In the genomic region with DNA sequence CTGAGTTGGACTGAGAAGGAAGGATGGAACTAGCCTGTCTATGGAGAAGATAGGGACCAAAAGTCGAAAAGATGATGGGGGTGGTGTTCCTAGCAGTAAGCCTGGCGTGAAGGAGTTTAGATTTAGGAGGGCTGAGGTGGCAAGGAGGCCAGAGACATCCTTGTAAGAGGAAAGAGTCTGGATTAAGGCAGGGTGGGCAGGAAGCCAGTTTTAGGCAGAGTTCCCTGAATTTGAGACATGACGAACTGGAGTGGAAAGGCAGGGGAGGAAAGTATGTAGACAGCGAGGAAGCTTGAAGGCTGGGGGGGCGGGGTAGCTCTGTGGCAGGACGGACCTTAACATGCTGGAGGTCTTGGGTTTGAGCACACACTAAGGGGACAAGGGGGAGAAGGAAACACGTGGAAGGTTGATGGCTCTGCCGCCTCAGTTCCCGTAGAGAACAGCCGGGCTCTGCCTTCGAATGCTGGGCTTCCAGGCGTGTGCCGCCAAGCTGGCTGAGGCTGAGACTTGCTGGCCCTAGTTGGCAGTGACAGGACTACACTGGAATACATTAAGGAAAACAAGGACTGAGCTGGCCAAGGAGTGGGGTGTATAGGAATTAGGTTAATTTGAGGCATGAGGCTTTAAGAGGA, we compare ENCODE assay signal across 7 mouse cellular contexts. TPM values are rescaled to one million over a fixed set of nuclear protein-coding genes. Genes with fewer than 3 reads are reported as not detected.
DNase-seq lines count a peak whose midpoint lies in the region; ATAC-seq lines count a peak whose summit lies in the region.

No protein-coding gene starts in this region.

- H3K9ac ChIP-seq in lung, embryonic 15.5 days: peak overlapping the region; percentile 69; the same call in 1 of the 2 replicates
- H3K9ac ChIP-seq in hindbrain, embryonic 16.5 days (ENCODE audit: low read depth, low read length): no peak overlapping the region
- peak overlapping the region; percentile 73 for H3K9ac ChIP-seq in neural tube, embryonic 12.5 days

- no peak for ATAC-seq in lung, embryonic 15.5 days (ENCODE audit: borderline replicate concordance, extremely low read depth, low FRiP score, low TSS enrichment)
- no peak for ATAC-seq in hindbrain, embryonic 16.5 days
- no peak for ATAC-seq in neural tube, embryonic 12.5 days (ENCODE audit: low FRiP score, low read depth)

- no peak overlapping the region for H3K27ac ChIP-seq in lung, embryonic 15.5 days
- H3K27ac ChIP-seq in hindbrain, embryonic 16.5 days (ENCODE audit: low read depth, low read length): no peak overlapping the region
- H3K27ac ChIP-seq in neural tube, embryonic 12.5 days: no peak overlapping the region

- DNase-seq in lung, postnatal 25 days (ENCODE audit: low spot score): no peak
- DNase-seq in fibroblast of lung, adult 2 months (ENCODE audit: low read depth): peak; percentile 68
- DNase-seq in MN1 (ENCODE audit: low spot score): no peak
- DNase-seq in thymus, postnatal 10 days (ENCODE audit: low spot score in 2 of 2): no peak

- H3K27me3 ChIP-seq in lung, embryonic 15.5 days: no peaks in the 10 kb centered on the region
- H3K27me3 ChIP-seq in hindbrain, embryonic 16.5 days (replicated peaks; ENCODE audit: control insufficient read depth, insufficient read depth, low read length): no peaks in the 10 kb centered on the region
- H3K27me3 ChIP-seq in neural tube, embryonic 12.5 days (replicated peaks): no peaks in the 10 kb centered on the region

- H3K9me3 ChIP-seq in lung, embryonic 15.5 days: no peaks in the 10 kb centered on the region
- H3K9me3 ChIP-seq in hindbrain, embryonic 16.5 days (ENCODE audit: control insufficient read depth, low read length): no peaks in the 10 kb centered on the region
- no peaks in the 10 kb centered on the region for H3K9me3 ChIP-seq in neural tube, embryonic 12.5 days

- peaks cover 59% of the 10 kb centered on the region for H3K4me1 ChIP-seq in lung, embryonic 15.5 days
- H3K4me1 ChIP-seq in hindbrain, embryonic 16.5 days (ENCODE audit: control insufficient read depth, insufficient read depth, low read depth, low read length): peaks cover 25% of the 10 kb centered on the region
- H3K4me1 ChIP-seq in neural tube, embryonic 12.5 days: peaks cover 44% of the 10 kb centered on the region

- 9% methylated on average over 13 of the region's 13 CpGs for WGBS in lung, embryonic 15.5 days
- WGBS in hindbrain, embryonic 16.5 days: 30% methylated on average over 13 of the region's 13 CpGs
- WGBS in neural tube, embryonic 12.5 days: 42% methylated on average over 13 of the region's 13 CpGs

- H3K36me3 ChIP-seq in lung, embryonic 15.5 days: 0 out of 2 replicates have a peak, but pooled peaks cover 7% of the 10 kb centered on the region
- no peaks in the 10 kb centered on the region for H3K36me3 ChIP-seq in hindbrain, embryonic 16.5 days (ENCODE audit: control insufficient read depth, insufficient read depth, low read length)
- 0 out of 2 replicates have a peak, but pooled peaks cover 6% of the 10 kb centered on the region for H3K36me3 ChIP-seq in neural tube, embryonic 12.5 days

- H3K4me2 ChIP-seq in lung, embryonic 15.5 days: peak overlapping the region; percentile 96
- H3K4me2 ChIP-seq in hindbrain, embryonic 16.5 days (ENCODE audit: low read length): peak overlapping the region; percentile 99
- peak overlapping the region; percentile 95 for H3K4me2 ChIP-seq in neural tube, embryonic 12.5 days (replicated peaks)

- peak overlapping the region; percentile 82 for H3K4me3 ChIP-seq in lung, embryonic 15.5 days
- H3K4me3 ChIP-seq in hindbrain, embryonic 16.5 days (ENCODE audit: low read length): peak overlapping the region; percentile 6
- H3K4me3 ChIP-seq in neural tube, embryonic 12.5 days: peak overlapping the region; percentile 76; the same call in 1 of the 2 replicates

RNA-seq across cellular contexts. Expression of gene Fam83d, which starts 2.3 kb away (rescaled TPM):
- 66.0 and 71.8 TPM in 2 replicates for polyA plus RNA-seq in lung, embryonic 15.5 days (2015; fragmentation: Nextera tagmentation; extraction: Ambion mirVana)
- 7.9 and 10.6 TPM in 2 replicates for polyA plus RNA-seq in hindbrain, embryonic 16.5 days (2015; fragmentation: Nextera tagmentation; extraction: Ambion mirVana)
- polyA plus RNA-seq in neural tube, embryonic 12.5 days (2016; fragmentation: Nextera tagmentation; extraction: Ambion mirVana): 29.2 and 30.9 TPM in 2 replicates

RNA-seq across cellular contexts. Expression of gene Dhx35, which starts 24.4 kb away (rescaled TPM):
- polyA plus RNA-seq in lung, embryonic 15.5 days (2015; fragmentation: Nextera tagmentation; extraction: Ambion mirVana): 14.1 and 15.7 TPM in 2 replicates
- 13.0 and 13.5 TPM in 2 replicates for polyA plus RNA-seq in hindbrain, embryonic 16.5 days (2015; fragmentation: Nextera tagmentation; extraction: Ambion mirVana)
- 15.9 and 16.3 TPM in 2 replicates for polyA plus RNA-seq in neural tube, embryonic 12.5 days (2016; fragmentation: Nextera tagmentation; extraction: Ambion mirVana)

Comparison
In these comparisons a context has a peak if more than half of its experiments do, and no peak if none do; other contexts are left out.
1. H3K4me3 ChIP-seq: peak in every context shown above with its lines; median percentile 82 in lung, embryonic 15.5 days; 76 in neural tube, embryonic 12.5 days; 6 in hindbrain, embryonic 16.5 days.